Mouse (Mus musculus) thymus, postnatal 0 days (tissue): ENCODE measurements around the gene Ebf3. TPM values are rescaled to one million over a fixed set of nuclear protein-coding genes. Genes with fewer than 3 reads are reported as not detected.
A peak's percentile ranks its signal among the peaks of the same experiment; 100 is the strongest.

Experiments
- DNase-seq: peaks from one replicate; pipeline ENCODE4 v3.0.0-alpha.2; 2015; ENCODE audit warnings: low spot score
- polyA plus RNA-seq: library from polyadenylated mRNA; unstranded; fragments of >200 nt; fragmentation: Nextera tagmentation; extraction: Ambion mirVana; gene quantifications from 2 replicates; pipeline ENCODE4 v1.2.1, GENCODE M21; 2015

Ebf3 gene
- polyA plus RNA-seq, 1 experiment from 2014 or later, result 0.39 TPM

GRCm38 (mm10) chr7:137289290-137289957 lies 24.8 kb downstream of the Ebf3 start:
- peak; percentile 89 for DNase-seq

- DNase-seq, result no peak
Measured at GRCm38 (mm10) chr7:137278171-137278570, 36.1 kb downstream of the Ebf3 start.

- DNase-seq, result no peak
Measured at GRCm38 (mm10) chr7:137277713-137278112, 36.5 kb downstream of the Ebf3 start.

GRCm38 (mm10) chr7:137272252-137272651 lies 42.0 kb downstream of the Ebf3 start:
- DNase-seq, result no peak

- DNase-seq, result no peak
Measured at GRCm38 (mm10) chr7:137268452-137269155, 45.6 kb downstream of the Ebf3 start.

- DNase-seq, result no peak
Measured at GRCm38 (mm10) chr7:137267441-137267840, 46.8 kb downstream of the Ebf3 start.

- DNase-seq, result no peak
Measured at GRCm38 (mm10) chr7:137266575-137266974, 47.7 kb downstream of the Ebf3 start.

GRCm38 (mm10) chr7:137262330-137262729 lies 51.9 kb downstream of the Ebf3 start:
- DNase-seq, result no peak

GRCm38 (mm10) chr7:137246213-137246872 lies 67.9 kb downstream of the Ebf3 start:
- DNase-seq, result peak; percentile 56

- DNase-seq, result no peak
Measured at GRCm38 (mm10) chr7:137244839-137245238, 69.4 kb downstream of the Ebf3 start.

GRCm38 (mm10) chr7:137240481-137240880 lies 73.8 kb downstream of the Ebf3 start:
- no peak for DNase-seq

GRCm38 (mm10) chr7:137239542-137240133 lies 74.6 kb downstream of the Ebf3 start:
- DNase-seq, result no peak

GRCm38 (mm10) chr7:137237419-137237818 lies 76.8 kb downstream of the Ebf3 start:
- DNase-seq, result no peak

- no peak for DNase-seq
Measured at GRCm38 (mm10) chr7:137223823-137224222, 90.4 kb downstream of the Ebf3 start.

- DNase-seq, result no peak
Measured at GRCm38 (mm10) chr7:137222831-137223505, 91.3 kb downstream of the Ebf3 start.

- DNase-seq, result no peak
Measured at GRCm38 (mm10) chr7:137221599-137221998, 92.6 kb downstream of the Ebf3 start.

GRCm38 (mm10) chr7:137220436-137220835 lies 93.8 kb downstream of the Ebf3 start:
- DNase-seq, result no peak

GRCm38 (mm10) chr7:137218706-137219105 lies 95.5 kb downstream of the Ebf3 start:
- DNase-seq, result no peak

- DNase-seq, result no peak
Measured at GRCm38 (mm10) chr7:137213444-137213843, 100.8 kb downstream of the Ebf3 start.

GRCm38 (mm10) chr7:137211332-137211731 lies 102.9 kb downstream of the Ebf3 start:
- no peak for DNase-seq

- DNase-seq, result no peak
Measured at GRCm38 (mm10) chr7:137209688-137210345, 104.4 kb downstream of the Ebf3 start.
